Mouse (Mus musculus) kidney, postnatal 0 days (tissue): ENCODE results near the gene Kcmf1. TPM values are rescaled to one million over a fixed set of nuclear protein-coding genes. Genes with fewer than 3 reads are reported as not detected.

ENCODE experiments used
- ATAC-seq: fragments of 200-750 bp; cut with Nextera tagmentation; replicated peaks from 2 replicates; pipeline ENCODE4 v1.8.0; 2017; ENCODE audit warnings: low read depth, moderate number of reproducible peaks, moderate TSS enrichment, moderate library complexity; ENCODE audit not compliant: low FRiP score
- DNase-seq: peaks from one replicate; pipeline ENCODE4 v3.0.0-alpha.2; 2016; ENCODE audit warnings: low spot score
- H3K27ac ChIP-seq: fragments of 300-500 bp; sonication (generic); 2 replicates; pipeline ENCODE4 v1.5.1; 2014; ENCODE audit warnings: mild to moderate bottlenecking
- H3K27me3 ChIP-seq: fragments of 300-500 bp; sonication (generic); 2 replicates; pipeline ENCODE4 v1.6.1; 2014; ENCODE audit warnings: low read length, mixed read lengths; ENCODE audit not compliant: insufficient read depth
- H3K36me3 ChIP-seq: fragments of 300-500 bp; sonication (generic); 2 replicates; pipeline ENCODE4 v1.6.1; 2014; ENCODE audit warnings: low read length, mixed read lengths; ENCODE audit not compliant: insufficient read depth
- H3K4me1 ChIP-seq: fragments of 300-500 bp; sonication (generic); replicated peaks from 2 replicates; pipeline ENCODE4 v1.6.1; 2014; ENCODE audit warnings: antibody characterized with exemption, low read length, mixed read lengths; ENCODE audit not compliant: insufficient read depth
- H3K4me2 ChIP-seq: fragments of 300-500 bp; sonication (generic); 2 replicates; pipeline ENCODE4 v1.6.1; 2014; ENCODE audit warnings: mild to moderate bottlenecking, low read length, moderate library complexity, mixed read lengths
- H3K4me3 ChIP-seq: fragments of 300-500 bp; sonication (generic); replicated peaks from 2 replicates; pipeline ENCODE4 v1.5.1; 2014; ENCODE audit warnings: low read depth, low read length
- H3K9ac ChIP-seq: fragments of 300-500 bp; sonication (generic); 2 replicates; pipeline ENCODE4 v1.6.1; 2014; ENCODE audit warnings: low read depth, low read length
- H3K9me3 ChIP-seq: fragments of 300-500 bp; sonication (generic); replicated peaks from 2 replicates; pipeline ENCODE4 v1.6.1; 2016; ENCODE audit warnings: low read length, inconsistent platforms, mixed read lengths
- CTCF ChIP-seq: IDR thresholded peaks from 2 replicates; pipeline ENCODE4 v1.5.1; 2016; ENCODE audit warnings: antibody characterized with exemption, low read depth, mild to moderate bottlenecking, moderate library complexity
- WGBS: fragments of 180-500 bp; shearing (Covaris S2); extraction: QIAGEN DNeasy Blood & Tissue Kit; methylation state at CpG from one replicate; pipeline ENCODE4 v1.1.7; 2014; 5-methylcytosine and 5-hydroxymethylcytosine counted together
- polyA plus RNA-seq: library from polyadenylated mRNA; unstranded; fragments of >200 nt; fragmentation: Nextera tagmentation; extraction: Ambion mirVana; gene quantifications from 2 replicates; pipeline ENCODE4 v1.2.1, GENCODE M21; 2015

The Kcmf1 gene
- polyA plus RNA-seq, 1 experiment from 2014 or later = 57.7 TPM

GRCm38 (mm10) chr6:72937430-72937829, 37.7 kb upstream of the Kcmf1 start:
- H3K9ac ChIP-seq = no peak overlapping the region
- no peaks in the 10 kb centered on the region for H3K4me1 ChIP-seq
- DNase-seq (no peak), ATAC-seq (no peak)
- no peak for TF ChIP-seq CTCF
- H3K27ac ChIP-seq = no peak overlapping the region
- H3K4me3 ChIP-seq = no peak overlapping the region
- H3K36me3 ChIP-seq = no peaks in the 10 kb centered on the region
- WGBS = 68% methylated on average over 3 of the region's 3 CpGs
- no peaks in the 10 kb centered on the region for H3K27me3 ChIP-seq
- no peaks in the 10 kb centered on the region for H3K9me3 ChIP-seq
- no peak overlapping the region for H3K4me2 ChIP-seq

- DNase-seq (no peak), ATAC-seq (no peak)
- Histone ChIP-seq H3K4me1 (no peaks in the 10 kb centered on the region), H3K4me2 (no peak overlapping the region), H3K9me3 (no peaks in the 10 kb centered on the region), H3K36me3 (no peaks in the 10 kb centered on the region), H3K27ac (no peak overlapping the region), H3K4me3 (no peak overlapping the region), H3K27me3 (no peaks in the 10 kb centered on the region), H3K9ac (no peak overlapping the region)
- no peak for TF ChIP-seq CTCF
- WGBS = 76% methylated on average over 1 of the region's 1 CpGs
These were observed 33.2 kb upstream of the Kcmf1 start for GRCm38 (mm10) chr6:72932955-72933354.

GRCm38 (mm10) chr6:72931533-72931932, 31.8 kb upstream of the Kcmf1 start:
- DNase-seq = no peak
- H3K9ac ChIP-seq = no peak overlapping the region
- WGBS = 75% methylated on average over 3 of the region's 3 CpGs
- no peak for ATAC-seq
- H3K9me3 ChIP-seq = no peaks in the 10 kb centered on the region
- H3K36me3 ChIP-seq = no peaks in the 10 kb centered on the region
- no peak overlapping the region for H3K4me3 ChIP-seq
- no peak for TF ChIP-seq CTCF
- peaks cover 8% of the 10 kb centered on the region; the same call in 1 of the 2 replicates for H3K4me1 ChIP-seq
- no peak overlapping the region for H3K27ac ChIP-seq
- H3K27me3 ChIP-seq = no peaks in the 10 kb centered on the region
- H3K4me2 ChIP-seq = no peak overlapping the region

- Histone ChIP-seq H3K36me3 (no peaks in the 10 kb centered on the region), H3K4me3 (no peak overlapping the region), H3K4me2 (no peak overlapping the region), H3K9ac (no peak overlapping the region), H3K9me3 (no peaks in the 10 kb centered on the region), H3K4me1 (peaks cover 8% of the 10 kb centered on the region; the same call in 1 of the 2 replicates), H3K27me3 (no peaks in the 10 kb centered on the region), H3K27ac (no peak overlapping the region)
- TF ChIP-seq CTCF = no peak
- no peak for ATAC-seq
- 92% methylated on average over 4 of the region's 4 CpGs for WGBS
- no peak for DNase-seq
These were observed 30.1 kb upstream of the Kcmf1 start for GRCm38 (mm10) chr6:72929795-72930398.

GRCm38 (mm10) chr6:72926755-72927482, 27.1 kb upstream of the Kcmf1 start:
- no peak overlapping the region for H3K4me3 ChIP-seq
- peak overlapping the region; percentile 69 for H3K27ac ChIP-seq
- H3K27me3 ChIP-seq = no peaks in the 10 kb centered on the region
- H3K4me2 ChIP-seq = no peak overlapping the region
- no peak overlapping the region for H3K9ac ChIP-seq
- peak; percentile 96 for ATAC-seq
- DNase-seq = peak; percentile 93
- peaks cover 8% of the 10 kb centered on the region; the same call in 1 of the 2 replicates for H3K4me1 ChIP-seq
- H3K9me3 ChIP-seq = no peaks in the 10 kb centered on the region
- WGBS = 9% methylated on average over 9 of the region's 9 CpGs
- no peak for TF ChIP-seq CTCF
- H3K36me3 ChIP-seq = no peaks in the 10 kb centered on the region

- Histone ChIP-seq H3K4me1 (peaks cover 8% of the 10 kb centered on the region; the same call in 1 of the 2 replicates), H3K4me2 (no peak overlapping the region), H3K9me3 (no peaks in the 10 kb centered on the region), H3K9ac (no peak overlapping the region), H3K27ac (peak overlapping the region; percentile 69; the same call in 1 of the 2 replicates), H3K36me3 (no peaks in the 10 kb centered on the region), H3K27me3 (no peaks in the 10 kb centered on the region), H3K4me3 (no peak overlapping the region)
- no peak for TF ChIP-seq CTCF
- 65% methylated on average over 4 of the region's 4 CpGs for WGBS
- DNase-seq = no peak
- ATAC-seq = no peak
These were observed 26.3 kb upstream of the Kcmf1 start for GRCm38 (mm10) chr6:72926031-72926430.
